Comparison of ENCODE assay signal across 8 mouse cellular contexts in the genomic region with DNA sequence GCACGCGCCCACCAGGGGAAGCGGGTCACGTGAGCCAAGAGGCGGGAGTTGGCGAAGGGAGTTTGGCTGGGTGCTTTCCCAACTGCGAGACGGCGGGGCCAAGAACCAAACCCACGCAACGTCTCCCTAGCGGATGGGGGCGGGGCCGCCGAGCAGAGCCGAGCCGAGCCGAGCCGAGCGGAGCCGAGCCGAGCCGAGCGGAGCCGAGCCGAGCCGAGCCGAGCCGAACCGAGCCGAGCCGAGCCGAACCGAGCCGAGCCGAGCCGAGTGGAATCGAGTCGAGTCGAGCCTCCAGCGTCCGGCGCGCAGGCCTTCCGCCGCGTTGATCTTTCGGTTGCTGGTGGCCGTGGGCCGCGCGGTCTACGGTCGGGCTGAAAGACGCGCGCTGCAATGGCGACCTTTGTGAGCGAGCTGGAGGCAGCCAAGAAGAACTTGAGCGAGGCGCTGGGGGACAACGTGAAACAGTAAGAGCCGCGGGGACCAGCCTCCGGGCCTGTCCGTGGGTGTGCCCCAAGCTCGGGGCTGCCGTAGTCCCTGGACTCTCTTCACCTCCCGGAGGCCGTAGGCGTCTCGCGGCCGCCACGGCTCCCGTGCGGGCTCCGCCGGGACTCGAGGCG. TPM values are rescaled to one million over a fixed set of nuclear protein-coding genes. Genes with fewer than 3 reads are reported as not detected.
DNase-seq lines count a peak whose midpoint lies in the region; ATAC-seq and TF ChIP-seq lines count a peak whose summit lies in the region.

A gene (plus strand): TSS at position 85 of the 617 bp plus-strand sequence.

- H3K4me2 ChIP-seq in forebrain, postnatal 0 days (ENCODE audit: low read depth): peak within 1 kb of the TSS; percentile 76
- peak within 1 kb of the TSS; percentile 70 for H3K4me2 ChIP-seq in lung, embryonic 16.5 days (ENCODE audit: low read depth, low read length)

- no peaks in the 10 kb centered on the region for H3K27me3 ChIP-seq in G1E (ENCODE audit: insufficient read depth, low read length)
- no peaks in the 10 kb centered on the region for H3K27me3 ChIP-seq in forebrain, postnatal 0 days (ENCODE audit: insufficient read depth, low read length)
- H3K27me3 ChIP-seq in lung, embryonic 16.5 days (ENCODE audit: control insufficient read depth, insufficient read depth, low read depth, low read length): no peaks in the 10 kb centered on the region

- H3K9me3 ChIP-seq in G1E (replicated peaks): 0 out of 2 replicates have a peak, but pooled peaks cover 3% of the 10 kb centered on the region
- no peaks in the 10 kb centered on the region for H3K9me3 ChIP-seq in forebrain, postnatal 0 days (ENCODE audit: low read length)
- no peaks in the 10 kb centered on the region for H3K9me3 ChIP-seq in lung, embryonic 16.5 days (ENCODE audit: control insufficient read depth, low read length)

- under 1% methylated on average over 79 of the region's 81 CpGs for WGBS in forebrain, postnatal 0 days
- under 1% methylated on average over 81 of the region's 81 CpGs for WGBS in lung, embryonic 16.5 days

- H3K4me3 ChIP-seq in G1E (ENCODE audit: low read depth, low read length): peak within 1 kb of the TSS; percentile 83
- peak within 1 kb of the TSS; percentile 98 for H3K4me3 ChIP-seq in forebrain, postnatal 0 days (ENCODE audit: low read depth, low read length)
- H3K4me3 ChIP-seq in lung, embryonic 16.5 days (ENCODE audit: low read length): peak within 1 kb of the TSS; percentile 96

- peak within 1 kb of the TSS; percentile 95 for H3K9ac ChIP-seq in forebrain, postnatal 0 days
- H3K9ac ChIP-seq in lung, embryonic 16.5 days (ENCODE audit: low read length): peak within 1 kb of the TSS; percentile 100

- TF ChIP-seq CTCF in G1E (IDR thresholded peaks at IDR 0.05; ENCODE audit: low read depth, low read length): no peak
- TF ChIP-seq CTCF in forebrain, postnatal 0 days (IDR thresholded peaks at IDR 0.05; ENCODE audit: low read depth): 0 out of 2 replicates have a peak, but pooled peaks have one; percentile 9

- ATAC-seq in G1E (ENCODE audit: extremely low read depth, insufficient number of reproducible peaks, low FRiP score, poor library complexity, severe bottlenecking): peak; percentile 74
- peak; percentile 96 for ATAC-seq in forebrain, postnatal 0 days
- peak; percentile 95 for ATAC-seq in lung, embryonic 16.5 days (ENCODE audit: low read depth)

- peaks cover 28% of the 10 kb centered on the region for H3K4me1 ChIP-seq in G1E (ENCODE audit: insufficient read depth, low read depth, low read length)
- H3K4me1 ChIP-seq in forebrain, postnatal 0 days (ENCODE audit: insufficient read depth): peaks cover 11% of the 10 kb centered on the region; the same call in 1 of the 2 replicates
- peaks cover 12% of the 10 kb centered on the region for H3K4me1 ChIP-seq in lung, embryonic 16.5 days (replicated peaks; ENCODE audit: control insufficient read depth, insufficient read depth, low read length)

- H3K27ac ChIP-seq in forebrain, postnatal 0 days (ENCODE audit: low read depth, low read length): peak within 1 kb of the TSS; percentile 89
- peak within 1 kb of the TSS; percentile 96 for H3K27ac ChIP-seq in lung, embryonic 16.5 days (ENCODE audit: low read length)

- peaks cover 31% of the 10 kb centered on the region for H3K36me3 ChIP-seq in G1E (replicated peaks)
- peaks cover 9% of the 10 kb centered on the region for H3K36me3 ChIP-seq in forebrain, postnatal 0 days (ENCODE audit: insufficient read depth)
- H3K36me3 ChIP-seq in lung, embryonic 16.5 days (ENCODE audit: control insufficient read depth, insufficient read depth, low read length): peaks cover 11% of the 10 kb centered on the region; the same call in 1 of the 2 replicates

- peak; percentile 94 for DNase-seq in G1E (ENCODE audit: low spot score)
- peak; percentile 90 to 95 for DNase-seq in cerebellum, adult 18-20 months
- peak; percentile 97 for DNase-seq in forebrain, postnatal 0 days
- DNase-seq in heart, postnatal 4 days: peak; percentile 95
- DNase-seq in layer of hippocampus, adult 9-10 months (ENCODE audit: low spot score): peak; percentile 84
- peak; percentile 88 for DNase-seq in ovary, postnatal 10 days (ENCODE audit: low spot score)
- peak; percentile 85 to 91 for DNase-seq in thymus, postnatal 10 days (ENCODE audit: low spot score in 2 of 2)

RNA-seq across cellular contexts. Expression of the gene that starts here (rescaled TPM):
- 27.8 and 31.4 TPM in 2 replicates for total RNA-seq in G1E (2014; fragmentation: Nextera tagmentation)
- total RNA-seq in G1E (2017): 41.3 and 49.4 TPM in 2 replicates
- 15.4 and 18.3 TPM in 2 replicates for polyA plus RNA-seq in G1E (2012)
- 66.3 and 80.6 TPM in 2 replicates for total RNA-seq in forebrain, postnatal 0 days (2014; rRNA removed)
- 77.4 and 82.0 TPM in 2 replicates for polyA plus RNA-seq in forebrain, postnatal 0 days (2015; fragmentation: Nextera tagmentation; extraction: Ambion mirVana)
- total RNA-seq in heart, postnatal 4 days (2021): 10 to 100 TPM; 17.7 to 18.1 TPM
- 57.1 and 61.4 TPM in 2 replicates for polyA plus RNA-seq in lung, embryonic 16.5 days (2015; fragmentation: Nextera tagmentation; extraction: Ambion mirVana)

Comparison
In these comparisons a context has a peak if more than half of its experiments do, and no peak if none do; other contexts are left out.
1. Peak in every context shown above with its lines: DNase-seq, ATAC-seq, H3K4me3 ChIP-seq and H3K27ac ChIP-seq.